Comparison of ENCODE assay signal across 10 mouse cellular contexts in the genomic region with DNA sequence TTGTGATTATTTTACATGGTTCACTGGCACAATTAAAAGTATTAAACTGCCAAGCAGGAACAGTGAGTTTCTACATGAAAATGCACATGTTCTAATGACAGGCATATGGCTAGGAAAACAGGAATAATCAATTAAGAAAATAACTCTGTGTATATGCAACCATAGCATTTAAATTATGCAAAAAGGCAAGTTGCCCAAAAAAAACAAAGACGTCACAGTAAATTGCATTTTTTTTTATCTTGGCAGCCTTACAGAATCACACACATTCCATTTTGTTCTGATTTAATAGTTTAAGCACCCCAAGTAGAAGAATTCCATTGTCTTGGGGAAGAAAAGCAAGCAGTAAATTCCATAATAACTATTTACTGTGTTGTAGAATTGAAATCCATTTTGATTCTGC.
"Had no signal": no experiment of that assay in that cellular context is flagged by ENCODE, and none has a peak within 500 bp of the region (broad histone marks: within the 10 kb centered on the region; RNA-seq: fewer than 3 reads in every experiment).

No protein-coding gene starts in this region.

- H3K36me3 ChIP-seq: limb, embryonic 12.5 days; liver, embryonic 13.5 days; midbrain, embryonic 15.5 days; neural tube, embryonic 12.5 days had no signal

- H3K4me3 ChIP-seq: limb, embryonic 12.5 days; liver, embryonic 13.5 days; midbrain, embryonic 15.5 days; neural tube, embryonic 12.5 days had no signal

- H3K9me3 ChIP-seq: limb, embryonic 12.5 days; liver, embryonic 13.5 days; midbrain, embryonic 15.5 days; neural tube, embryonic 12.5 days had no signal

- H3K9ac ChIP-seq: limb, embryonic 12.5 days; liver, embryonic 13.5 days; liver, postnatal 0 days; midbrain, embryonic 15.5 days; neural tube, embryonic 12.5 days had no signal

- DNase-seq: kidney, postnatal 25 days; layer of hippocampus, adult 9-11 months; liver; liver, embryonic 13.5 days; liver, postnatal 0 days; thymus, postnatal 4 days had no signal

- H3K27me3 ChIP-seq: limb, embryonic 12.5 days; liver, embryonic 13.5 days; midbrain, embryonic 15.5 days; neural tube, embryonic 12.5 days had no signal

- H3K4me1 ChIP-seq: limb, embryonic 12.5 days; liver, embryonic 13.5 days; midbrain, embryonic 15.5 days; neural tube, embryonic 12.5 days had no signal

- ATAC-seq: liver, postnatal 0 days; midbrain, embryonic 15.5 days had no signal

- H3K27ac ChIP-seq: limb, embryonic 12.5 days; liver, embryonic 13.5 days; midbrain, embryonic 15.5 days; neural tube, embryonic 12.5 days; stomach, postnatal 0 days had no signal

- H3K4me2 ChIP-seq: limb, embryonic 12.5 days; liver, embryonic 13.5 days; midbrain, embryonic 15.5 days; neural tube, embryonic 12.5 days had no signal
